ENCODE assay signal across 10 mouse cellular contexts in the genomic region with DNA sequence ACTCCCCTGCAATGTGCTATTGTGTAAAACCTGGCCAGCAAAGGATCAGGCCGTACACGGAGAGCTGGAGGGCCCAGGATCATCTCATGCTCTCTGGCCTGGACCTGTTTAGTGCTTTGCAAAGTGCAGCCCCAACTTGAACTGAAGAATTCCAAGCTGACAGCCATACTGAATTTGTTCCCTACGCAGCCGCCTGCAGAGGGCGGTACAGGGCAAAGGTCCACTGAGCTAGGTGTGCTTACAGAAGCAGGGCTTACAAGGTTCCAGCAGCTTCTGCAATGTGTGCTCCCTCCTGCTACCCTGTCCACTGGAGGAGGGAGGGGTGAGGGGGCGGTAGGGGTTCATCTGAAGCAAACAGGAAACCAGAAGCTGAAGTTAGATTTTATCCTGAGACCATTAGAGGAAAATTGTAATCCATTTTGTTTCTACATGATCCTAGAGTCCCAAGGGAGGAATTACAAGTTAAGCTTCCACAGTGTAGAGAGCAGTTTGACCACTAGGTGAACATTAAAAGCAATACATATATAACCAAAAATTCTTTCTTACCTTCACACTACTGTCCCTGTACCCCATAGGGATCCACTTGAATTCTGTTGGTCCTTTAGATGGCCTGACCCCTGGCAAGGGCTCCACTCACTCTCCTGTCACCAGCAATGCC. TPM values are rescaled to one million over a fixed set of nuclear protein-coding genes. Genes with fewer than 3 reads are reported as not detected.
DNase-seq lines count a peak whose midpoint lies in the region; ATAC-seq lines count a peak whose summit lies in the region.
"Not testable (repeated sequence)": the region's sequence is repeated elsewhere in the genome, so short reads cannot be mapped to it uniquely, and the experiment has no call there.
"Had no signal": no experiment of that assay in that cellular context is flagged by ENCODE, and none has a peak within 500 bp of the region (broad histone marks: within the 10 kb centered on the region; RNA-seq: fewer than 3 reads in every experiment).

No protein-coding gene starts in this region.

- ATAC-seq in midbrain, embryonic 14.5 days (ENCODE audit: low FRiP score, low TSS enrichment) = not testable (repeated sequence)

- not testable (repeated sequence) for H3K9me3 ChIP-seq in midbrain, embryonic 14.5 days (ENCODE audit: control insufficient read depth, low read length)

- H3K4me2 ChIP-seq in midbrain, embryonic 14.5 days (ENCODE audit: low read length) = not testable (repeated sequence)

- H3K27me3 ChIP-seq in midbrain, embryonic 14.5 days (ENCODE audit: control insufficient read depth, insufficient read depth, low read length); splenic B cell, adult 2 months (ENCODE audit: control insufficient read depth, insufficient read depth, low read length, poor library complexity, severe bottlenecking): not testable (repeated sequence)

- not testable (repeated sequence) for H3K4me1 ChIP-seq in midbrain, embryonic 14.5 days (ENCODE audit: control insufficient read depth, insufficient read depth, low read length)

- H3K36me3 ChIP-seq in midbrain, embryonic 14.5 days (ENCODE audit: control insufficient read depth, insufficient read depth, low read length); splenic B cell, adult 2 months (ENCODE audit: control insufficient read depth, insufficient read depth, low read length, poor library complexity, severe bottlenecking): not testable (repeated sequence)

- not testable (repeated sequence) for H3K9ac ChIP-seq in midbrain, embryonic 14.5 days (replicated peaks; ENCODE audit: low read length)

- H3K4me3 ChIP-seq in midbrain, embryonic 14.5 days (replicated peaks; ENCODE audit: low read depth, low read length) = not testable (repeated sequence)

- intact Hi-C loops in left cerebral cortex, postnatal 4 days (cut with DNase I) = loop anchor here (5.0 kb wide), 1 partner anchor 109 kb away; no protein-coding TSS in a partner anchor

- not testable (repeated sequence) for H3K27ac ChIP-seq in midbrain, embryonic 14.5 days (replicated peaks; ENCODE audit: low read depth, low read length)

- WGBS in midbrain, embryonic 14.5 days = 16% methylated on average over 6 of the region's 6 CpGs

- peak; percentile 19 for DNase-seq in adrenal gland, adult 8-10 months
- DNase-seq in embryo, embryonic 10.5 days (ENCODE audit: low spot score) = peak; percentile 72
- DNase-seq in heart, adult 11 months = peak; percentile 91
- DNase-seq in kidney, adult 18-20 months = peak; percentile 75
- DNase-seq in left cerebral cortex, postnatal 4 days = peak; percentile 67
- DNase-seq in midbrain, embryonic 14.5 days = peak; percentile 61
- DNase-seq in splenic B cell, adult 2 months (ENCODE audit: low read depth, low spot score) = peak; percentile 23

RNA-seq across cellular contexts. Expression of gene Apol7c, which starts 9.8 kb away (rescaled TPM):
- under 1 TPM in 1 of 4 experiments, not detected in 3; 0.22 TPM for total RNA-seq in adrenal gland, adult 8-10 months (2022)
- total RNA-seq in left cerebral cortex, postnatal 4 days (2021) = not detected
- polyA plus RNA-seq in midbrain, embryonic 14.5 days (2014; fragmentation: Nextera tagmentation; extraction: Ambion mirVana) = not detected in 2 replicates
- polyA plus RNA-seq: limb, embryonic 12.5 days; neural tube, embryonic 12.5 days had no signal

RNA-seq across cellular contexts. Expression of gene Apol11a, which starts 15.2 kb away (rescaled TPM):
- total RNA-seq in adrenal gland, adult 8-10 months (2022) = under 1 TPM in 2 of 4 experiments, not detected in 2; 0.31 to 0.38 TPM
- not detected for total RNA-seq in left cerebral cortex, postnatal 4 days (2021)
- polyA plus RNA-seq in midbrain, embryonic 14.5 days (2014; fragmentation: Nextera tagmentation; extraction: Ambion mirVana) = not detected in 2 replicates
- total RNA-seq: granulocyte monocyte progenitor cell, adult 5-6 weeks had no signal
- polyA plus RNA-seq: limb, embryonic 12.5 days; neural tube, embryonic 12.5 days had no signal

RNA-seq across cellular contexts. Expression of gene 1700025B11Rik, which starts 38.4 kb away (rescaled TPM):
- total RNA-seq in adrenal gland, adult 8-10 months (2022) = not detected
- total RNA-seq in left cerebral cortex, postnatal 4 days (2021) = not detected
- not detected in 2 replicates for polyA plus RNA-seq in midbrain, embryonic 14.5 days (2014; fragmentation: Nextera tagmentation; extraction: Ambion mirVana)
- total RNA-seq: granulocyte monocyte progenitor cell, adult 5-6 weeks had no signal
- polyA plus RNA-seq: limb, embryonic 12.5 days; neural tube, embryonic 12.5 days had no signal

RNA-seq across cellular contexts. Expression of gene Apol10a, which starts 46.5 kb away (rescaled TPM):
- not detected for total RNA-seq in adrenal gland, adult 8-10 months (2022)
- total RNA-seq in left cerebral cortex, postnatal 4 days (2021) = not detected
- polyA plus RNA-seq in midbrain, embryonic 14.5 days (2014; fragmentation: Nextera tagmentation; extraction: Ambion mirVana) = not detected in 2 replicates
- total RNA-seq: granulocyte monocyte progenitor cell, adult 5-6 weeks had no signal
- polyA plus RNA-seq: limb, embryonic 12.5 days; neural tube, embryonic 12.5 days had no signal

Comparison
In these comparisons a context has a peak if more than half of its experiments do, and no peak if none do; other contexts are left out.
1. DNase-seq: peak in every context shown above with its lines; median percentile 91 in heart, adult 11 months; 75 in kidney, adult 18-20 months; 72 in embryo, embryonic 10.5 days; 67 in left cerebral cortex, postnatal 4 days; 61 in midbrain, embryonic 14.5 days; 23 in splenic B cell, adult 2 months; 19 in adrenal gland, adult 8-10 months.